In genomic region chr2:156566512-156566911, GRCm38 (mm10) we compare ENCODE assay signal across 19 mouse cellular contexts. TPM values are rescaled to one million over a fixed set of nuclear protein-coding genes. Genes with fewer than 3 reads are reported as not detected.
DNase-seq lines count a peak whose midpoint lies in the region; ATAC-seq lines count a peak whose summit lies in the region.
"Had no signal": no experiment of that assay in that cellular context is flagged by ENCODE, and none has a peak within 500 bp of the region (broad histone marks: within the 10 kb centered on the region; RNA-seq: fewer than 3 reads in every experiment).

No protein-coding gene starts in this region.

- peaks cover 26% of the 10 kb centered on the region for H3K36me3 ChIP-seq in kidney, embryonic 16.5 days (ENCODE audit: insufficient read depth, low read length)

- peak; percentile 65 for DNase-seq in cerebellum, adult 11-12 months
- no peak for DNase-seq in cerebellum, postnatal 10 days
- peak; percentile 30 for DNase-seq in kidney, postnatal 10 days
- peak; percentile 57 for DNase-seq in cerebellum, adult 8-10 months
- peak; percentile 47 to 61 for DNase-seq in cerebellum, postnatal 25 days
- no peak for DNase-seq in spleen, postnatal 4 days (ENCODE audit: low spot score in 2 of 2)
- DNase-seq: adrenal gland, adult 8-10 months; embryo, embryonic 11 days; heart, postnatal 14 days; thymus, postnatal 14 days had no signal

- H3K27ac ChIP-seq in kidney, embryonic 16.5 days (ENCODE audit: low read length), result no peak overlapping the region
- H3K27ac ChIP-seq: hindbrain, embryonic 12.5 days; liver, embryonic 14.5 days; lung, embryonic 15.5 days; macrophage; midbrain, embryonic 10.5 days had no signal

- no peak overlapping the region for H3K4me3 ChIP-seq in kidney, embryonic 16.5 days (ENCODE audit: low read length)
- H3K4me3 ChIP-seq: heart, embryonic 12.5 days; hindbrain, embryonic 12.5 days; lung, embryonic 15.5 days; midbrain, embryonic 10.5 days had no signal

- no peaks in the 10 kb centered on the region for H3K27me3 ChIP-seq in kidney, embryonic 16.5 days (ENCODE audit: insufficient read depth, low read length)
- H3K27me3 ChIP-seq: heart, embryonic 12.5 days; hindbrain, embryonic 12.5 days; lung, embryonic 15.5 days had no signal

- no peak overlapping the region for H3K9ac ChIP-seq in kidney, embryonic 16.5 days (replicated peaks; ENCODE audit: low read length)
- H3K9ac ChIP-seq: heart, embryonic 12.5 days; hindbrain, embryonic 12.5 days; liver, embryonic 14.5 days; lung, embryonic 15.5 days had no signal

- H3K9me3 ChIP-seq in kidney, embryonic 16.5 days (ENCODE audit: low read length), result no peaks in the 10 kb centered on the region
- H3K9me3 ChIP-seq: heart, embryonic 12.5 days; hindbrain, embryonic 12.5 days; lung, embryonic 15.5 days; midbrain, embryonic 10.5 days had no signal

- H3K4me1 ChIP-seq in kidney, embryonic 16.5 days (ENCODE audit: insufficient read depth, low read length), result no peaks in the 10 kb centered on the region
- H3K4me1 ChIP-seq: hindbrain, embryonic 12.5 days; lung, embryonic 15.5 days; midbrain, embryonic 10.5 days had no signal

- WGBS in kidney, embryonic 16.5 days, result 89% methylated on average over 2 of the region's 2 CpGs

- no peak overlapping the region for H3K4me2 ChIP-seq in kidney, embryonic 16.5 days (replicated peaks; ENCODE audit: low read depth, low read length)
- H3K4me2 ChIP-seq: heart, embryonic 12.5 days; hindbrain, embryonic 12.5 days; lung, embryonic 15.5 days had no signal

- no peak for ATAC-seq in kidney, embryonic 16.5 days (ENCODE audit: low FRiP score, low TSS enrichment)
- ATAC-seq: forebrain, embryonic 16.5 days; inflammation-experienced regulatory T-cells, adult 6 months had no signal

RNA-seq across cellular contexts. Expression of gene Aar2, which starts 19.1 kb away (rescaled TPM):
- polyA plus RNA-seq in kidney, embryonic 16.5 days (2015; fragmentation: Nextera tagmentation; extraction: Ambion mirVana), result 40.4 and 41.3 TPM in 2 replicates

RNA-seq across cellular contexts. Expression of gene Dlgap4, which starts 47.0 kb away (rescaled TPM):
- 68.2 and 68.5 TPM in 2 replicates for polyA plus RNA-seq in kidney, embryonic 16.5 days (2015; fragmentation: Nextera tagmentation; extraction: Ambion mirVana)

Comparison
In these comparisons a context has a peak if more than half of its experiments do, and no peak if none do; other contexts are left out.
1. DNase-seq: peak in cerebellum, adult 11-12 months (single experiment), kidney, postnatal 10 days (single experiment), cerebellum, adult 8-10 months (single experiment) and cerebellum, postnatal 25 days (2 of 2); none in cerebellum, postnatal 10 days (0 of 2) and spleen, postnatal 4 days (0 of 2).